Mouse (Mus musculus): ENCODE measurements around the gene Samd4b. TPM values are rescaled to one million over a fixed set of nuclear protein-coding genes. Genes with fewer than 3 reads are reported as not detected.
A peak's percentile ranks its signal among the peaks of the same experiment; 100 is the strongest.
"Not testable (repeated sequence)": the region's sequence is repeated elsewhere in the genome, so short reads cannot be mapped to it uniquely, and the experiment has no call there.

Gene Samd4b
- polyA plus RNA-seq, 1 experiment from 2014 or later, result 35.6 TPM

DNA sequence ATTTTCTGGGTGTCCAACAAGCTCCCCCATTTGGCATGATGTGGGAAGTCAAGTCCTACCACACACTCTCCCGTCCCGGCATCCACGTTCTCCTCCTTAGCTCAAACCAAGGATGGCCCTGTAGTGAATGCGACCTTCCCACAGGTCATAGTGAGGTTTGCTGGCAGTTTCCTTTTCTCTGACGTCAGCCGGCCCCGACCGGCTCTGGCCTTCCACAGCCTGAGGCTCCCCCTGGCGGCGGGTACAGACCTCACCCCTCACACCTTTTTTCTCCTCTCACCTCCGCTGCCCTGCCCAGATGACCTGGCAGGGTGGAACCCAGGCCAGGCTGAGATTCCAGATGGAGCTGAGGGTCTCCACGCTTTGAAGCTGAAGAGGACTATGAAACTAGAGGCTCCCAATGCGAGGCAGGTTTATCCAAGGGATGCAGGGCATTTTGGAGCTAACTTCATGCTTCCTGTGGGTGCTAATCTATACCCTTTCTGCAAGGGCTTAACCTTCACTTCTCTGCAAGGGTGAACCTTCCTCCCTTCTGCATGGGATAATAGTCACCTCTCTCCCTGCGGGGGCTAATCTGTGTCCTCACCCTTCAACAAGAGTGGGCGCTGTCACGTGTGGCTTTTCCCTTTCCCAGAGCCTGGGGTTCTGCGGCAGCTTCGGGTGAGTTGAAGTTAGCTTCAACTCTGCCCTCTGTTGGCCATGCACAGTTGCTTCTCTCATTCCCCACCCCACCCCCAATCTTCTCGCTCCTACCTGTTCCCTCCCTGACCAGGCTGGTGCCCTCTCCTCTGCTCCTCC, 69.8 kb downstream of the Samd4b start:
- no peaks in the 10 kb centered on the region for H3K9me3 ChIP-seq (replicated peaks)
- H3K27ac ChIP-seq, result no peak overlapping the region
- no peak overlapping the region for H3K9ac ChIP-seq
- 0 out of 2 replicates have a peak, but pooled peaks cover 4% of the 10 kb centered on the region for H3K27me3 ChIP-seq
- ATAC-seq (ENCODE audit: low FRiP score), result no peak
- H3K4me2 ChIP-seq (replicated peaks), result no peak overlapping the region
- no peak overlapping the region for H3K4me3 ChIP-seq
- WGBS, result 6% methylated on average over 19 of the region's 19 CpGs
- H3K4me1 ChIP-seq, result no peaks in the 10 kb centered on the region
- H3K36me3 ChIP-seq, result no peaks in the 10 kb centered on the region

DNA sequence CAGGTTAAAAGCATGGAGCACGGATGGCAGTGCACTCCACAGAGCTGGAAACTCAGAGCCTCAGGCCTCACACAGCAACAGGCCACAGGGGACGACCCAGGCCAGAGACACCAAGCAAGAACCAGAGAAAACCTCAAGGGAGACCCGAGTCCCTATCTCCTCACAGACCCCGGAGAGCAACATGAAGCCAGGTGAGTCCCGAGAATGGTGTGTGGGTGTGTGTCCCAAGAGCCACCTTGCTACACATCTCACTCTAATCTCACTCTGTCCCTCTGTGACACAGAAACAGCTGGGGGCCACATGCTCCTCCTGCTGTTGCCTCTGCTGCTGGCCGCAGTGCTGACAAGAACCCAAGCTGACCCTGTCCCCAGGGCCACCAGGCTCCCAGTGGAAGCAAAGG, 75.4 kb downstream of the Samd4b start, which contains the start of gene Ifnl3:
TSS of gene Ifnl3 (plus strand) at position 301 of the 400 bp plus-strand sequence.
- ATAC-seq (ENCODE audit: low FRiP score); H3K27me3 ChIP-seq; H3K9me3 ChIP-seq (replicated peaks); H3K4me2 ChIP-seq (replicated peaks); H3K4me1 ChIP-seq; H3K4me3 ChIP-seq; H3K27ac ChIP-seq; H3K9ac ChIP-seq; H3K36me3 ChIP-seq: not testable (repeated sequence)
- 64% methylated on average over 5 of the region's 6 CpGs for WGBS

DNA sequence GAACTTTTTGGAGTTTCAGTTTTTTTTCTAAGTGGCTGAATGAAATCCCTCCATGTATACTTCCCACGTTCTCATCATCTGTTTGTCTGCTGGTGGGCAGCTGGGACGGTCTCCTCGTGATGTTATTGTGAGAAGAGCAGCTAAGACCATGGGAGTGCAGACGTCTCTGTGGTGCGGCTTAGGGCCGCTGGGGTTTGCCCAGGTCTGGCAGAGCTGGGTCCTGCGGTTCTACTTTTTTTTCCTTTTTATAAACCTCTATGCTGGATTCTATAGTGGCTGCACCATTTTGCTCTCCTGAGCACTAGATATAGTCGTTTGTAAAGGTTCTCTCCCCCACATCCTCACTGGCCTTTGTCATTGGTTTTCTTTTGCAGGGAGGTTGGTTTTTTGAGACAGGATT, 86.5 kb downstream of the Samd4b start:
- H3K4me2 ChIP-seq (replicated peaks), result no peak overlapping the region
- no peaks in the 10 kb centered on the region for H3K36me3 ChIP-seq
- 76% methylated on average over 8 of the region's 8 CpGs for WGBS
- no peaks in the 10 kb centered on the region for H3K9me3 ChIP-seq (replicated peaks)
- no peak overlapping the region for H3K9ac ChIP-seq
- H3K27ac ChIP-seq, result no peak overlapping the region
- no peaks in the 10 kb centered on the region for H3K27me3 ChIP-seq
- no peak for ATAC-seq (ENCODE audit: low FRiP score)
- no peak overlapping the region for H3K4me3 ChIP-seq
- no peaks in the 10 kb centered on the region for H3K4me1 ChIP-seq

- 70% methylated on average over 8 of the region's 8 CpGs for WGBS
These were observed 87.5 kb downstream of the Samd4b start, which contains the start of gene Ifnl2 for GRCm38 (mm10) chr7:28510405-28510974. TSS of gene Ifnl2 (minus strand) at chr7:28510455.

DNA sequence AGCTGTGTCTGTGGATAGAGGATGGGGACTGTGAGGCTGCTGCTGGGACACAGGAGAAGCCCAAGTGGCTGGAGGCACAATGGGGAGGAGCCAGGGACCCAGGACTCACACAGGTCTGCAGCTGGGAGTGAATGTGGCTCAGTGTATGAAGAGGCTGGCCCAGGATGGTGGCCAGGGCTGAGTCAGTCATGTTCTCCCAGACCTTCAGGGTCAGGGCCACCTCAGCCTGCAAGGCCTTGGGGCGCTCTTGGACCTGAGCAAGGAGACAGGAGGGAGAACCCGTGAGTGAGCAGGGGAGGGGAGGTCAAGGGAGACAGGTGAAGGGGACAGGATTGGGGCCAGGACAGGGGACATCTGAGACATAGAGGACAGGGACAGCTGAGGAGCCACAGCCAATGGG, 88.8 kb downstream of the Samd4b start:
- not testable (repeated sequence) for H3K27me3 ChIP-seq; H3K9me3 ChIP-seq (replicated peaks); H3K27ac ChIP-seq; H3K4me2 ChIP-seq (replicated peaks); ATAC-seq (ENCODE audit: low FRiP score); H3K36me3 ChIP-seq; H3K4me3 ChIP-seq; H3K9ac ChIP-seq; H3K4me1 ChIP-seq
- WGBS, result 85% methylated on average over 2 of the region's 2 CpGs

More at GRCm38 (mm10) chr7:28510405-28510974, 87.5 kb downstream of the Samd4b start, which contains the start of gene Ifnl2:
- H3K9me3 ChIP-seq (replicated peaks); H3K9ac ChIP-seq; H3K4me1 ChIP-seq; ATAC-seq (ENCODE audit: low FRiP score); H3K36me3 ChIP-seq; H3K27ac ChIP-seq; H3K4me2 ChIP-seq (replicated peaks); H3K27me3 ChIP-seq; H3K4me3 ChIP-seq: not testable (repeated sequence)

GRCm38 (mm10) chr7:28505585-28505984, 92.4 kb downstream of the Samd4b start:
- H3K4me3 ChIP-seq, result no peak overlapping the region
- no peak for ATAC-seq (ENCODE audit: low FRiP score)
- no peaks in the 10 kb centered on the region for H3K36me3 ChIP-seq
- H3K27ac ChIP-seq, result no peak overlapping the region
- no peaks in the 10 kb centered on the region for H3K4me1 ChIP-seq
- no peak overlapping the region for H3K4me2 ChIP-seq (replicated peaks)
- WGBS, result 9% methylated on average over 5 of the region's 5 CpGs
- no peak overlapping the region for H3K9ac ChIP-seq
- H3K9me3 ChIP-seq (replicated peaks), result peaks cover 7% of the 10 kb centered on the region; the same call in 1 of the 2 replicates
- H3K27me3 ChIP-seq, result no peaks in the 10 kb centered on the region

DNA sequence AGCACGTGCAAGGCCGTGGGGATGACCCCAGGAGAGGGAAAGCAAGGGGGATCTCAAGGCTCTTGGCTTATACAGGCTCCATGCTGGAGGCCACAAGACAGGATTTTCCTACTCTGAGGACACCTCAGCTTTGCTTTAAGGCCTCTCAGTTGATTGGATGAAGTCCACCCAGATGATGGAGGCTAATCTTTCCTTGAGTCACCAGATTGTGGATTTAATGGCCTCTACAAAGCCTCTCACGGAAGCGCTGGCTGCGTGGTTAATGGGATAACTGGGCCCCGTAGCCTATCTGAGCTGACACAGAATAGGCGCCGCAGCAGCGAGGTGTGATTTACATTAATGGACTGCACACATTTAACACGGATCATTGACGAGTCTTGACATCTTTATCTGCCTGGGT, 102.5 kb downstream of the Samd4b start:
- Histone ChIP-seq H3K9me3 (replicated peaks) (no peaks in the 10 kb centered on the region), H3K36me3 (no peaks in the 10 kb centered on the region), H3K4me3 (no peak overlapping the region), H3K4me1 (0 out of 2 replicates have a peak, but pooled peaks cover 2% of the 10 kb centered on the region), H3K27ac (no peak overlapping the region), H3K9ac (no peak overlapping the region), H3K4me2 (replicated peaks) (no peak overlapping the region), H3K27me3 (no peaks in the 10 kb centered on the region)
- ATAC-seq (ENCODE audit: low FRiP score), result peak; percentile 32; the same call in 1 of the 2 replicates
- WGBS, result 76% methylated on average over 11 of the region's 11 CpGs

- Histone ChIP-seq H3K4me2 (replicated peaks) (no peak overlapping the region), H3K9me3 (replicated peaks) (no peaks in the 10 kb centered on the region), H3K4me1 (peaks cover 9% of the 10 kb centered on the region; the same call in 1 of the 2 replicates), H3K9ac (no peak overlapping the region), H3K27ac (no peak overlapping the region), H3K4me3 (no peak overlapping the region), H3K36me3 (no peaks in the 10 kb centered on the region), H3K27me3 (peaks cover 19% of the 10 kb centered on the region)
- no peak for ATAC-seq (ENCODE audit: low FRiP score)
- 86% methylated on average over 8 of the region's 8 CpGs for WGBS
These were observed 105.6 kb downstream of the Samd4b start for GRCm38 (mm10) chr7:28492310-28492709.

DNA sequence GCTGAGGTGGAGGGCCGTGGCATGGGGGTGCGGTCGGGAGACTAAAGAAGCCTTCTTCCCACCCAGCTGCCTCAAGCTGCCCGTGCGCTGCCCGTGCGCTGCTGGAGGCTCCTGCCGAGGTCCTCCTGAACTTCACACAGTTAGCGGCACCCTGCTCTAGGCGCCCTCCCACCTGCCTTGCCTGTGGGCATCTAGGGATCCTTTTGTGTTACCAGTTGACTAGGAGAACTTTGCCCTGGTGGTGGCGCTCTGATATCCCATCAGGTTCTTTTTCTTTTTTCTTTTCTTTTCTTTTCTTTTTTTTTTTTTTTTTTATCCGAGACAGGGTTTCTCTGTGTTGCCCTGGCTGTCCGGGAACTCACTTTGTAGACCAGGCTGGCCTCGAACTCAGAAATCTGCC, 107.0 kb downstream of the Samd4b start:
- no peak for ATAC-seq (ENCODE audit: low FRiP score)
- WGBS, result 37% methylated on average over 14 of the region's 14 CpGs
- Histone ChIP-seq H3K4me2 (replicated peaks) (peak overlapping the region; percentile 30), H3K9me3 (replicated peaks) (no peaks in the 10 kb centered on the region), H3K36me3 (no peaks in the 10 kb centered on the region), H3K4me3 (no peak overlapping the region), H3K27ac (no peak overlapping the region), H3K9ac (no peak overlapping the region), H3K4me1 (peaks cover 9% of the 10 kb centered on the region; the same call in 1 of the 2 replicates), H3K27me3 (peaks cover 27% of the 10 kb centered on the region)

DNA sequence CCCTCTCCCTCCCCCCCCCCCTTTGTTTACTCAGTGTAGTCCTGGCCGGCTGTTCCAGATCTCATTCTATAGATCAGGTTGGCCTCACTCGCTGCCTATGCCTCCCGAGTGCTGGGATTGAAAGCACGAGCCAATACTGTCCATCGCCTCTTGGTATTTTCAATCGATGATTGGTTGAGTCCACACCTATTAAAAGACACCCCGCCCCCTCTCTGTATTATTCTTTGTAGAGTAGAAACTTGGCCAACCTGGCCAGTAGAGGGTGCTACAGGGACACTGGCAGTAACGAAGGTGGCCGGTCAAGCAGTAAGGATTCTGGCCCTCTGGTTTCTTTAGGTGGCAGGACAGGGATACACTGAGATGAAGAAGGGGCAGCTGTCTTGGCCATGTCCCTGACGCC, 107.5 kb downstream of the Samd4b start:
- no peaks in the 10 kb centered on the region for H3K9me3 ChIP-seq (replicated peaks)
- H3K4me3 ChIP-seq, result no peak overlapping the region
- no peak overlapping the region for H3K27ac ChIP-seq
- 3% methylated on average over 10 of the region's 10 CpGs for WGBS
- H3K36me3 ChIP-seq, result no peaks in the 10 kb centered on the region
- H3K27me3 ChIP-seq, result peaks cover 27% of the 10 kb centered on the region
- no peak overlapping the region for H3K9ac ChIP-seq
- H3K4me2 ChIP-seq (replicated peaks), result peak overlapping the region; percentile 30
- ATAC-seq (ENCODE audit: low FRiP score), result no peak
- peaks cover 7% of the 10 kb centered on the region; the same call in 1 of the 2 replicates for H3K4me1 ChIP-seq

DNA sequence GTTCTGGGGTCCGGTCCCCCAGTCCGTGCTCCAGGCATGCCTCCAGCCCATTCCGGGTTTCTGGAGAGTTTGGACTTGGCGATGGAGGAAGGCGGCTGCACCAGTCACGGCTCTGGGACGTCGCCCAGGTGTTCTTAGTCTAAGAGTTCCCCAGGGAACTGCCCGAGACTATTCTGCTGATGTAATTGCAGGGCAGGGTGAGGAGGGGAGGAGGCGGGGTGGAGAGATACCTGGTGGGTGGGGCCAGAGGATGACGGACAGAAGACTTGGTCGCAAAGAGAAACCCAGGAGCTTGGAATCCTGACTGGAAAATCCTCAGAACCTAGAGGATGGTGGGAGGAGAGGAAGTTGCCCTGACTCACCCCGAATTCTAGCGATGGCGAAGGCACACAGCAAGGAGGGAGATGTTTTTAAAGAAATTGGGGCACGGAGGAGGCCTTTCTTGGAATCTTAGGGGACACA, 109.9 kb downstream of the Samd4b start:
- Histone ChIP-seq H3K4me3 (no peak overlapping the region), H3K4me2 (replicated peaks) (peak overlapping the region; percentile 39), H3K27ac (no peak overlapping the region), H3K27me3 (peaks cover 27% of the 10 kb centered on the region), H3K9ac (no peak overlapping the region), H3K9me3 (replicated peaks) (no peaks in the 10 kb centered on the region), H3K36me3 (no peaks in the 10 kb centered on the region), H3K4me1 (peaks cover 7% of the 10 kb centered on the region; the same call in 1 of the 2 replicates)
- WGBS, result 6% methylated on average over 16 of the region's 16 CpGs
- no peak for ATAC-seq (ENCODE audit: low FRiP score)

- H3K4me1 ChIP-seq, result peaks cover 7% of the 10 kb centered on the region; the same call in 1 of the 2 replicates
- peaks cover 26% of the 10 kb centered on the region for H3K27me3 ChIP-seq
- H3K9ac ChIP-seq, result no peak overlapping the region
- H3K27ac ChIP-seq, result no peak overlapping the region
- no peak for ATAC-seq (ENCODE audit: low FRiP score)
- no peak overlapping the region for H3K4me2 ChIP-seq (replicated peaks)
- H3K36me3 ChIP-seq, result no peaks in the 10 kb centered on the region
- no peak overlapping the region for H3K4me3 ChIP-seq
- WGBS, result 28% methylated on average over 4 of the region's 4 CpGs
- H3K9me3 ChIP-seq (replicated peaks), result no peaks in the 10 kb centered on the region
These were observed 113.8 kb downstream of the Samd4b start for GRCm38 (mm10) chr7:28484192-28484591.

Measured in hindbrain, embryonic 12.5 days (tissue).